Mouse (Mus musculus): Measurements from ENCODE around the gene Elmo1. TPM values are rescaled to one million over a fixed set of nuclear protein-coding genes. Genes with fewer than 3 reads are reported as not detected.

The Elmo1 gene
- polyA plus RNA-seq, 1 experiment from 2014 or later, result 43.2 TPM

DNA sequence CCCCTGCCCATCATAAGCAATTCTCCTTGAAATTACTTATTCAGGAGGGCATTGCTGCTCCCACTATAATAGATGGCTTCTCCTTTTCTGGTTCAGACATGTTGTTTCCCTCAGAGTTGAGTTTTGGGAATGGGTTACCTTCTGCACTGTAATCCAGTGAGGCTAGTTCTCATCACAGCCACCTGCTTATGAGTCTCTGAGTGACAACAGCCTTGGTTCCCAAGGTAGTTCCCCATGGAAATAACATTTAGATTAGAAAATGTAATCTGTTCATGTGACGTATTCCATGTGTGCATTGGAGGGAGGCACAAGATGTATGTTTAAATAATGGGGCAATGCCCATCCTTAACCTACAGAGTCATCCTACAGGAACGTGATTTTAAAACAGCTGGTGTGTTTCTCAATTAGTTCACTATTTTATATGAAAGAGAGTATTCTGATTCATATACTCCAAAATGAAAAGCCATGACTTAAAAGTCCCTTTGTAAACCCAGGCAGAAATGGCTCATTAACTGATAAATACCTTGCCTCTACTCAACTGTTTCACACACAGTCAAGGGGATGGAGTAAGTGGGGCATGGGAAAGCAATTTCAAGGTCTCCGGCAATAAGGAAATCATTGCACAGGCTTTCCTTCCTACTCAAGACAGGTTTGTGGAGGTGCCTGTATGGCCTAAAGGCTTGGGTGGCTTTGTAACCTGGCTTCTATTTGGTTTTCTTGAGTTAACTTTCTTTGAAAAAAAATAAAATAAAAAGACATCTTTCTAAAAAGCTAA, 302.6 kb downstream of the Elmo1 start:
- Histone ChIP-seq H3K27ac (ENCODE audit: low read length) (no peak overlapping the region), H3K4me2 (ENCODE audit: low read length) (no peak overlapping the region), H3K4me1 (ENCODE audit: control insufficient read depth, insufficient read depth, low read length) (no peaks in the 10 kb centered on the region), H3K9me3 (replicated peaks; ENCODE audit: control insufficient read depth, low read length, poor library complexity, severe bottlenecking) (no peaks in the 10 kb centered on the region), H3K9ac (ENCODE audit: low read depth, low read length) (no peak overlapping the region), H3K27me3 (ENCODE audit: control insufficient read depth, insufficient read depth, low read depth, low read length) (no peaks in the 10 kb centered on the region), H3K36me3 (ENCODE audit: control insufficient read depth, insufficient read depth, low read length) (no peaks in the 10 kb centered on the region), H3K4me3 (ENCODE audit: low read depth, low read length) (no peak overlapping the region)
- WGBS, result 85% methylated on average over 3 of the region's 3 CpGs
- ATAC-seq, result no peak

DNA sequence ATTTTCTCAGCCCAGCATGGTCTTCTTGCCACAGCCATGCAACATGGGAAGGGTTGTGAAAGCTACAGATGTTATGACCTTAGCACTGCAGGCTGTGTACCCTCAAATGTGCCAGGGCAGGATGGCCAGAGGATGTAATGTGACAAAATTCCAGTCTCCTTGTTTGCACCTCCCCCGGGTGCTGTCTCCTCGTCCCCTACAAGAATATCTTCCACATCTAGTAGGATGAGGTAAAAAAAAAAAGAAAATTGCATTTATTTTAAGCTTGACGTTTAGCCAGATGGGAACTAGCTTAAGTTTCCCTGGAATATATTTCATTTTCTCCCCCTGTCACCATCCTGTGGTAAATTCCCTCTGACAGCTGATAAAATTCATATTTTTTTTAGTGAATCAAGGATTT, 307.3 kb downstream of the Elmo1 start:
- H3K27me3 ChIP-seq (ENCODE audit: control insufficient read depth, insufficient read depth, low read depth, low read length), result no peaks in the 10 kb centered on the region
- H3K9me3 ChIP-seq (replicated peaks; ENCODE audit: control insufficient read depth, low read length, poor library complexity, severe bottlenecking), result no peaks in the 10 kb centered on the region
- no peak overlapping the region for H3K4me3 ChIP-seq (ENCODE audit: low read depth, low read length)
- 84% methylated on average over 3 of the region's 3 CpGs for WGBS
- H3K4me2 ChIP-seq (ENCODE audit: low read length), result no peak overlapping the region
- H3K36me3 ChIP-seq (ENCODE audit: control insufficient read depth, insufficient read depth, low read length), result no peaks in the 10 kb centered on the region
- no peak overlapping the region for H3K27ac ChIP-seq (ENCODE audit: low read length)
- no peaks in the 10 kb centered on the region for H3K4me1 ChIP-seq (ENCODE audit: control insufficient read depth, insufficient read depth, low read length)
- no peak overlapping the region for H3K9ac ChIP-seq (ENCODE audit: low read depth, low read length)
- ATAC-seq, result no peak

DNA sequence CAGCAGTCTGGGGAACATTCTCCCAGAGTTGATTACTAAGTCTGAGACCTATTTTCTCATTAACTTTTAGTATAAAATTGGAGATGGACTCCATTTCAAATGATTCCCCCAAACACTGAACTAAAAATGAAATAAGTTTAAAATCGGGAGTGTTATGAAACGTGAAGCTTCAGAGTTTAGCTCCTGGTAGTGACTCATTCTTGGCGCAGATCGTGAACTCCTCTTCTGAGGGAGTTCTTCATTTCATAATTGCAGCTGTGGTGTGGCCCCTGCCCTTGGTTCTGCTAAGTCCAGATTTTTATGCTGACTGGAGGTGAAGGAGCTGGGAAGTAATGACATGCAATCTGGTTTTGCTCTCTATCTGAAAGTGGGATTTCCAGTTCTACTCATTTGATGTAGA, 307.9 kb downstream of the Elmo1 start:
- H3K4me3 ChIP-seq (ENCODE audit: low read depth, low read length), result no peak overlapping the region
- no peaks in the 10 kb centered on the region for H3K9me3 ChIP-seq (replicated peaks; ENCODE audit: control insufficient read depth, low read length, poor library complexity, severe bottlenecking)
- 94% methylated on average over 4 of the region's 4 CpGs for WGBS
- H3K9ac ChIP-seq (ENCODE audit: low read depth, low read length), result no peak overlapping the region
- H3K27ac ChIP-seq (ENCODE audit: low read length), result no peak overlapping the region
- H3K27me3 ChIP-seq (ENCODE audit: control insufficient read depth, insufficient read depth, low read depth, low read length), result no peaks in the 10 kb centered on the region
- no peak overlapping the region for H3K4me2 ChIP-seq (ENCODE audit: low read length)
- H3K36me3 ChIP-seq (ENCODE audit: control insufficient read depth, insufficient read depth, low read length), result no peaks in the 10 kb centered on the region
- no peak for ATAC-seq
- H3K4me1 ChIP-seq (ENCODE audit: control insufficient read depth, insufficient read depth, low read length), result no peaks in the 10 kb centered on the region

GRCm38 (mm10) chr13:20404530-20404929, 314.1 kb downstream of the Elmo1 start:
- no peaks in the 10 kb centered on the region for H3K36me3 ChIP-seq (ENCODE audit: control insufficient read depth, insufficient read depth, low read length)
- H3K27ac ChIP-seq (ENCODE audit: low read length), result no peak overlapping the region; the same call in 1 of the 2 replicates
- no peaks in the 10 kb centered on the region for H3K9me3 ChIP-seq (replicated peaks; ENCODE audit: control insufficient read depth, low read length, poor library complexity, severe bottlenecking)
- no peaks in the 10 kb centered on the region for H3K27me3 ChIP-seq (ENCODE audit: control insufficient read depth, insufficient read depth, low read depth, low read length)
- WGBS, result 22% methylated on average over 3 of the region's 3 CpGs
- H3K4me2 ChIP-seq (ENCODE audit: low read length), result no peak overlapping the region
- ATAC-seq, result 0 out of 2 replicates have a peak, but pooled peaks have one; percentile 38
- H3K4me1 ChIP-seq (ENCODE audit: control insufficient read depth, insufficient read depth, low read length), result no peaks in the 10 kb centered on the region
- no peak overlapping the region for H3K4me3 ChIP-seq (ENCODE audit: low read depth, low read length)
- H3K9ac ChIP-seq (ENCODE audit: low read depth, low read length), result no peak overlapping the region

- Histone ChIP-seq H3K27me3 (ENCODE audit: control insufficient read depth, insufficient read depth, low read depth, low read length) (no peaks in the 10 kb centered on the region), H3K36me3 (ENCODE audit: control insufficient read depth, insufficient read depth, low read length) (no peaks in the 10 kb centered on the region), H3K4me1 (ENCODE audit: control insufficient read depth, insufficient read depth, low read length) (peaks cover 3% of the 10 kb centered on the region; the same call in 1 of the 2 replicates), H3K4me3 (ENCODE audit: low read depth, low read length) (no peak overlapping the region), H3K4me2 (ENCODE audit: low read length) (no peak overlapping the region), H3K9me3 (replicated peaks; ENCODE audit: control insufficient read depth, low read length, poor library complexity, severe bottlenecking) (no peaks in the 10 kb centered on the region), H3K27ac (ENCODE audit: low read length) (no peak overlapping the region), H3K9ac (ENCODE audit: low read depth, low read length) (no peak overlapping the region)
- ATAC-seq, result no peak
- WGBS, result 65% methylated on average over 11 of the region's 11 CpGs
Measured at GRCm38 (mm10) chr13:20406470-20407213, 316.2 kb downstream of the Elmo1 start.

DNA sequence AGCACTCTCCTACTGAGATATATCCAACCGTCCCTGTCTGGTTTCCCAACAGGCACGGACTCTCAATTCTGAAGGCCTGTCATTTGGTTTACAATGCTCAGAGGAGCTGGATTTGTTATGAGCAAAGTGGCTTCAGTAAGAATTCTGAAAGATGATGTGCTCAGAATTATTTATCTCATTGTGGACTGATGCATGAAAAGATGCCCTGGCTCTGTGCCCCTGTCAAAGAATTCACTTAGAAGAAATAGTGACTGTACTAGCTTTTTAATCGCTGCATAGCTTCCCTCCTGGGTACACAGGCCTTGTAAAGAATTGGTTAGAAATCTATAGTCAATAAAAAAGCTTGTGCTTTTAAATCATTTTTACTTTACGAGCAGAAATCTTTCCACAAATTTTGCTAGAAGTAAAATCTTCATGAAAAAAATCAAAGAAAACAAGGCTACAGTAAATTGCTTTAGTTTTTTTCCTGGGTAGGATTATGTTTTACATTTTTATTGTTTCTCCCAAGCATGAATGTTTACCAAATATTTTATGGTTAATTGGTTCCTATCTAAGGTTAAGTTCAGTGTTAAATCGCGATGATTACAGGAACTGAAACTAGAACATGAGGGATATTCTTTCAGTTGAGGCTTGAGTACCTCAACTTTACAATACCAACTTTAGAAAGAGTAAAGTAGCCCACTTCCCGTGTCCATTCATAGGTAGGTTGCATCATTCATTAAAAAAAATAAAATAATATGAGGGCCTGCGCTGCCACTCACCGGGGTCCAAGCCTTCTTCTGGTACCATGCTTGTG, 320.1 kb downstream of the Elmo1 start:
- Histone ChIP-seq H3K9ac (ENCODE audit: low read depth, low read length) (no peak overlapping the region), H3K4me2 (ENCODE audit: low read length) (no peak overlapping the region), H3K27ac (ENCODE audit: low read length) (peak overlapping the region; percentile 66), H3K4me3 (ENCODE audit: low read depth, low read length) (no peak overlapping the region), H3K9me3 (replicated peaks; ENCODE audit: control insufficient read depth, low read length, poor library complexity, severe bottlenecking) (no peaks in the 10 kb centered on the region), H3K27me3 (ENCODE audit: control insufficient read depth, insufficient read depth, low read depth, low read length) (no peaks in the 10 kb centered on the region), H3K4me1 (ENCODE audit: control insufficient read depth, insufficient read depth, low read length) (peaks cover 3% of the 10 kb centered on the region; the same call in 1 of the 2 replicates), H3K36me3 (ENCODE audit: control insufficient read depth, insufficient read depth, low read length) (no peaks in the 10 kb centered on the region)
- WGBS, result 68% methylated on average over 9 of the region's 9 CpGs
- no peak for ATAC-seq

- 71% methylated on average over 5 of the region's 5 CpGs for WGBS
- no peak for ATAC-seq
Measured at GRCm38 (mm10) chr13:20416691-20417660, 326.6 kb downstream of the Elmo1 start.

DNA sequence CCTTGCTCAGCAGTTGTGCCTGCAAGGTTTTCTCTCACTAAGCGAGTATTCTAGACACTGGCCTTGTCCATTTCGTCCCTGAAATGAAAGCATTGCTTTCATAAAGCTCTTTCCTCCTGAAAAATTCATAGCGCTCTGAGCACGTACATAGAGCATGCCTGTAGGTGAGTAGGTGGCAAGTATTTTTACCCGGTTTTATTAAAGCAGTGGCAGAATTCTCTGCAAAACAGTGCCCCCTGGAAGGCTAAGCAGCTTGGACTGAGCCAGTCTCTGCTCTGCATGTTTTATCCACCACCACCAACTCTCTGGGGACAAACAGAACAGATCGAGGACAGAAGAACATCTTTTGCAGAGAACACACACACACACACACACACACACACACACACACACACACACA, 340.6 kb downstream of the Elmo1 start:
- H3K4me2 ChIP-seq (ENCODE audit: low read length), result no peak overlapping the region
- ATAC-seq, result 0 out of 2 replicates have a peak, but pooled peaks have one; percentile 25
- 0 out of 2 replicates have a peak, but pooled peaks cover 3% of the 10 kb centered on the region for H3K4me1 ChIP-seq (ENCODE audit: control insufficient read depth, insufficient read depth, low read length)
- H3K27me3 ChIP-seq (ENCODE audit: control insufficient read depth, insufficient read depth, low read depth, low read length), result no peaks in the 10 kb centered on the region
- WGBS, result 61% methylated on average over 6 of the region's 6 CpGs
- no peaks in the 10 kb centered on the region for H3K36me3 ChIP-seq (ENCODE audit: control insufficient read depth, insufficient read depth, low read length)
- no peak overlapping the region for H3K27ac ChIP-seq (ENCODE audit: low read length)
- H3K4me3 ChIP-seq (ENCODE audit: low read depth, low read length), result no peak overlapping the region
- no peaks in the 10 kb centered on the region for H3K9me3 ChIP-seq (replicated peaks; ENCODE audit: control insufficient read depth, low read length, poor library complexity, severe bottlenecking)
- H3K9ac ChIP-seq (ENCODE audit: low read depth, low read length), result no peak overlapping the region

More at GRCm38 (mm10) chr13:20416691-20417660, 326.6 kb downstream of the Elmo1 start:
- no peaks in the 10 kb centered on the region for H3K9me3 ChIP-seq (replicated peaks; ENCODE audit: control insufficient read depth, low read length, poor library complexity, severe bottlenecking)
- H3K4me3 ChIP-seq (ENCODE audit: low read depth, low read length), result no peak overlapping the region
- no peak overlapping the region for H3K4me2 ChIP-seq (ENCODE audit: low read length)
- no peaks in the 10 kb centered on the region for H3K36me3 ChIP-seq (ENCODE audit: control insufficient read depth, insufficient read depth, low read length)
- no peak overlapping the region for H3K27ac ChIP-seq (ENCODE audit: low read length)
- H3K4me1 ChIP-seq (ENCODE audit: control insufficient read depth, insufficient read depth, low read length), result no peaks in the 10 kb centered on the region
- no peak overlapping the region for H3K9ac ChIP-seq (ENCODE audit: low read depth, low read length)
- H3K27me3 ChIP-seq (ENCODE audit: control insufficient read depth, insufficient read depth, low read depth, low read length), result no peaks in the 10 kb centered on the region

Data from midbrain, embryonic 16.5 days (tissue).